Mouse (Mus musculus) embryonic facial prominence, embryonic 10.5 days (tissue): Measurements from ENCODE around the gene Slc25a22. TPM values are rescaled to one million over a fixed set of nuclear protein-coding genes. Genes with fewer than 3 reads are reported as not detected.

ENCODE experiments used
- DNase-seq: peaks from one replicate; pipeline ENCODE4 v3.0.0-alpha.2; 2017; ENCODE audit warnings: low spot score
- H3K27ac ChIP-seq: fragments of 300-500 bp; sonication (generic); replicated peaks from 2 replicates; pipeline ENCODE4 v1.5.1; 2016; ENCODE audit warnings: mild to moderate bottlenecking
- H3K27me3 ChIP-seq: fragments of 300-500 bp; sonication (generic); replicated peaks from 2 replicates; pipeline ENCODE4 v1.6.1; 2016; ENCODE audit warnings: low read depth, mild to moderate bottlenecking; ENCODE audit not compliant: poor library complexity, severe bottlenecking
- H3K36me3 ChIP-seq: fragments of 300-500 bp; sonication (generic); replicated peaks from 2 replicates; pipeline ENCODE4 v1.6.1; 2016; ENCODE audit warnings: mild to moderate bottlenecking, moderate library complexity
- H3K4me1 ChIP-seq: fragments of 300-500 bp; sonication (generic); 2 replicates; pipeline ENCODE4 v1.6.1; 2016
- H3K4me3 ChIP-seq: fragments of 300-500 bp; sonication (generic); 2 replicates; pipeline ENCODE4 v1.5.1; 2016; ENCODE audit warnings: mild to moderate bottlenecking, moderate library complexity
- H3K9me3 ChIP-seq: fragments of 300-500 bp; sonication (generic); 2 replicates; pipeline ENCODE4 v1.6.1; 2016; ENCODE audit warnings: mild to moderate bottlenecking
- WGBS: fragments of 180-500 bp; shearing (Covaris S2); methylation state at CpG from one replicate; pipeline ENCODE4 v1.1.7; 2016; 5-methylcytosine and 5-hydroxymethylcytosine counted together
- polyA plus RNA-seq: library from polyadenylated mRNA; unstranded; fragments of >200 nt; fragmentation: Nextera tagmentation; extraction: Ambion mirVana; gene quantifications from 2 replicates; pipeline ENCODE4 v1.2.1, GENCODE M21; 2016

The Slc25a22 gene
- polyA plus RNA-seq, 1 experiment from 2014 or later = 49.3 TPM

- no peak for DNase-seq
- 56% methylated on average over 2 of the region's 2 CpGs for WGBS
- H3K9me3 ChIP-seq = no peaks in the 10 kb centered on the region
- peaks cover 19% of the 10 kb centered on the region for H3K4me1 ChIP-seq
- H3K27ac ChIP-seq = no peak overlapping the region
- 0 out of 2 replicates have a peak, but pooled peaks cover 3% of the 10 kb centered on the region for H3K27me3 ChIP-seq
- no peaks in the 10 kb centered on the region for H3K36me3 ChIP-seq
- no peak overlapping the region for H3K4me3 ChIP-seq
Observed at GRCm38 (mm10) chr7:141387807-141388486, 49.7 kb downstream of the Slc25a22 start.

DNA sequence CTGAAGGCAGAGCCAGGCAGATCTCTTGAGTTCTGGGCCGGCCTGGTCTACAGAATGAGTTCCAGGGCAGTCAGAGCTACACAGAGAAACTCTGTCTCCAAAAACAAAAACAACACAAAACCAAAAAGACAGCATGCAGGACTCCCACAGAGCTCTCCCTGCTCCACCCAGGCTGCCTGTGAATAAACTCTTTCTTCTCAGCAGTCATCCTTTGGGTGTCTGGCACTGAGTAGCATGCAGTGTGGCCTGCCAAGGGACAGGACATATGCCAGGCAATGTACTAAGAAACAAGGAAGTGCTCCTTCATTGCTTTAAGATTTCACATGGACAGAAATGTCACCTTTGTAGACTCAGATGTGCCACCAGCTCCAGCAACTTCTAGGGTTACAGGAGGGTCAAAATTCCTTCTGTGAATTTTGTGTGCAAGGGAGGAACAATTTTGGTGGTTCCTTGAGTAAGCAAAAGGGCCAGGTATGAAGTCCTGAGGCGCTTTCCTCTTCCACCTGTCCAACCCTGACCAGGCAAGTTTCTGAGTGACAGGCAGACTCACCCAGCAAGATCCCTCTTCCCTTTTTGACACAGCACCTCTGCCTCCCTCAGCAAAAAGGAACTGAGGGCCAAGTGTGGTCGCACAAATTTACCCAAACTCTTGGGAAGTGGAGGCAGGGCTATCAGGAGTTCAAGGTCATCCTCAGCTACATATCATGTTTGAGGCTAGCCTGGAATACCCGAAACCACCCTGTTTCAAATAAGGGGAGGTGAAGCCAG lies 56.4 kb downstream of the Slc25a22 start:
- Histone ChIP-seq H3K4me1 (0 out of 2 replicates have a peak, but pooled peaks cover 3% of the 10 kb centered on the region), H3K36me3 (no peaks in the 10 kb centered on the region), H3K27me3 (0 out of 2 replicates have a peak, but pooled peaks cover 8% of the 10 kb centered on the region), H3K27ac (no peak overlapping the region), H3K9me3 (no peaks in the 10 kb centered on the region), H3K4me3 (no peak overlapping the region)
- WGBS = 73% methylated on average over 4 of the region's 4 CpGs
- DNase-seq = no peak

Other genes with a start within 250 kb of the Slc25a22 start
- gene Hras, start 243.9 kb downstream of the Slc25a22 start, polyA plus RNA-seq = 94.3 and 94.9 TPM in 2 replicates
- 15.1 and 18.1 TPM in 2 replicates for gene Lrrc56, start 243.7 kb downstream of the Slc25a22 start, polyA plus RNA-seq
- 4.9 and 5.3 TPM in 2 replicates for gene Lmntd2, start 223.8 kb downstream of the Slc25a22 start, polyA plus RNA-seq
- gene Rassf7, start 222.0 kb downstream of the Slc25a22 start, polyA plus RNA-seq = 54.5 and 56.0 TPM in 2 replicates
- gene Phrf1, start 209.1 kb downstream of the Slc25a22 start, polyA plus RNA-seq = 114 and 124 TPM in 2 replicates
- 0.34 TPM in 2 replicates for gene Irf7, start 171.4 kb downstream of the Slc25a22 start, polyA plus RNA-seq
- gene Cdhr5, start 161.1 kb downstream of the Slc25a22 start, polyA plus RNA-seq = 0.10 and 0.17 TPM in 2 replicates
- 8.8 and 9.6 TPM in 2 replicates for gene Sct, start 158.8 kb downstream of the Slc25a22 start, polyA plus RNA-seq
- gene Drd4, start 145.9 kb downstream of the Slc25a22 start, polyA plus RNA-seq = 0.60 and 0.86 TPM in 2 replicates
- gene Deaf1, start 110.2 kb downstream of the Slc25a22 start, polyA plus RNA-seq = 57.9 and 65.0 TPM in 2 replicates
- gene Tmem80, start 110.2 kb downstream of the Slc25a22 start, polyA plus RNA-seq = 44.9 and 49.0 TPM in 2 replicates
- gene Eps8l2, start 99.0 kb downstream of the Slc25a22 start, polyA plus RNA-seq = 12.1 and 13.0 TPM in 2 replicates
- gene Taldo1, start 45.7 kb downstream of the Slc25a22 start, polyA plus RNA-seq = 297 and 299 TPM in 2 replicates
- 48.5 and 50.8 TPM in 2 replicates for gene Gatd1, start 23.8 kb downstream of the Slc25a22 start, polyA plus RNA-seq
- gene Cend1, start 8.4 kb downstream of the Slc25a22 start, polyA plus RNA-seq = 7.7 and 8.4 TPM in 2 replicates
- 24.9 and 26.0 TPM in 2 replicates for gene Pidd1, start 6.1 kb upstream of the Slc25a22 start, polyA plus RNA-seq
- 1,198 and 1,200 TPM in 2 replicates for gene Rplp2, start 9.5 kb upstream of the Slc25a22 start, polyA plus RNA-seq
- gene Pnpla2, start 17.3 kb upstream of the Slc25a22 start, polyA plus RNA-seq = 13.2 and 14.3 TPM in 2 replicates
- gene Cracr2b, start 23.2 kb upstream of the Slc25a22 start, polyA plus RNA-seq = 6.6 and 8.3 TPM in 2 replicates
- gene Cd151, start 29.5 kb upstream of the Slc25a22 start, polyA plus RNA-seq = 20.6 and 22.4 TPM in 2 replicates
- gene Polr2l, start 37.2 kb upstream of the Slc25a22 start, polyA plus RNA-seq = 84.0 and 86.0 TPM in 2 replicates
- gene Tspan4, start 37.3 kb upstream of the Slc25a22 start, polyA plus RNA-seq = 32.6 and 34.2 TPM in 2 replicates
- gene Chid1, start 102.0 kb upstream of the Slc25a22 start, polyA plus RNA-seq = 23.8 and 24.3 TPM in 2 replicates
- 98.1 and 99.2 TPM in 2 replicates for gene Ap2a2, start 124.3 kb upstream of the Slc25a22 start, polyA plus RNA-seq
- 0.11 and 0.14 TPM in 2 replicates for gene Muc6, start 217.4 kb upstream of the Slc25a22 start, polyA plus RNA-seq